Mouse (Mus musculus) granulocyte monocyte progenitor cell, adult 5-6 weeks (primary cell): ENCODE measurements around the gene AC170998.1. TPM values are rescaled to one million over a fixed set of nuclear protein-coding genes. Genes with fewer than 3 reads are reported as not detected.

Experiments
- ATAC-seq: replicated peaks from 2 replicates; pipeline ENCODE4 v1.8.0; 2016; ENCODE audit warnings: mild to moderate bottlenecking, moderate TSS enrichment, inconsistent platforms; ENCODE audit not compliant: poor library complexity, severe bottlenecking
- total RNA-seq, 2 experiments: library from RNA; stranded (forward) in 1 of 2; stranded (reverse) in 1 of 2; fragments of 200-712, 200-1000 nt in 1 of 2; fragments of >200 nt in 1 of 2; fragmentation: Nextera tagmentation in 1 of 2; gene quantifications; 2 replicates each; pipeline ENCODE4 v1.2.3; 2014 to 2017

Gene AC170998.1
- total RNA-seq (2014; fragmentation: Nextera tagmentation) (10.5 and 19.9 TPM in 2 replicates), total RNA-seq (2017) (1.3 and 3.2 TPM in 2 replicates)

GRCm38 (mm10) chr17:28725783-28726182 lies at the start of gene AC170998.1:
TSS of gene AC170998.1 (plus strand) at chr17:28726083.
- no peak for ATAC-seq

GRCm38 (mm10) chr17:28682311-28683084 lies 43.4 kb upstream of the AC170998.1 start:
- peak; percentile 88 for ATAC-seq

- ATAC-seq: no peak
These were observed 42.3 kb upstream of the AC170998.1 start for GRCm38 (mm10) chr17:28683601-28684000.

GRCm38 (mm10) chr17:28684631-28685030 lies 41.3 kb upstream of the AC170998.1 start:
- no peak for ATAC-seq

GRCm38 (mm10) chr17:28687354-28687753 lies 38.5 kb upstream of the AC170998.1 start:
- no peak for ATAC-seq

- ATAC-seq: no peak
These were observed 36.1 kb upstream of the AC170998.1 start, which contains the start of gene Slc26a8 for GRCm38 (mm10) chr17:28689586-28690283. TSS of gene Slc26a8 (minus strand) at chr17:28690233.

GRCm38 (mm10) chr17:28690776-28691686 lies 34.9 kb upstream of the AC170998.1 start, which contains the start of gene Mapk14:
TSS of gene Mapk14 (plus strand) at chr17:28691329.
- ATAC-seq: peak; percentile 78

GRCm38 (mm10) chr17:28691687-28692340 lies 34.1 kb upstream of the AC170998.1 start:
- peak; percentile 17; the same call in 1 of the 2 replicates for ATAC-seq

- no peak for ATAC-seq
These were observed 33.6 kb upstream of the AC170998.1 start for GRCm38 (mm10) chr17:28692341-28692710.

GRCm38 (mm10) chr17:28693086-28693485 lies 32.8 kb upstream of the AC170998.1 start:
- ATAC-seq: no peak

GRCm38 (mm10) chr17:28694078-28694477 lies 31.8 kb upstream of the AC170998.1 start:
- ATAC-seq: no peak

- peak; percentile 18 for ATAC-seq
These were observed 31.1 kb upstream of the AC170998.1 start for GRCm38 (mm10) chr17:28694832-28695231.

- no peak for ATAC-seq
These were observed 29.2 kb upstream of the AC170998.1 start for GRCm38 (mm10) chr17:28696641-28697040.

GRCm38 (mm10) chr17:28697290-28698195 lies 28.3 kb upstream of the AC170998.1 start:
- ATAC-seq: peak; percentile 59

- no peak; the same call in 1 of the 2 replicates for ATAC-seq
These were observed 27.6 kb upstream of the AC170998.1 start for GRCm38 (mm10) chr17:28698245-28698644.

- peak; percentile 10; the same call in 1 of the 2 replicates for ATAC-seq
These were observed 27.2 kb upstream of the AC170998.1 start for GRCm38 (mm10) chr17:28698672-28699071.

- peak; percentile 39 for ATAC-seq
These were observed 26.1 kb upstream of the AC170998.1 start for GRCm38 (mm10) chr17:28699789-28700188.

GRCm38 (mm10) chr17:28701171-28701570 lies 24.7 kb upstream of the AC170998.1 start:
- ATAC-seq: no peak

GRCm38 (mm10) chr17:28701737-28702136 lies 24.1 kb upstream of the AC170998.1 start:
- no peak for ATAC-seq
